Mouse (Mus musculus) gastrocnemius, adult 18-20 months (tissue): Measurements from ENCODE around the gene Tdrd9. TPM values are rescaled to one million over a fixed set of nuclear protein-coding genes. Genes with fewer than 3 reads are reported as not detected.
A peak's percentile ranks its signal among the peaks of the same experiment; 100 is the strongest.

Experiments used
- DNase-seq: peaks from one replicate; pipeline ENCODE4 v3.0.0; 2021; ENCODE audit warnings: low spot score
- total RNA-seq, 2 experiments: library from RNA; stranded (reverse); gene quantifications; 2 replicates each; pipeline ENCODE4 v1.2.3; 2021

Gene Tdrd9
- total RNA-seq, 2 experiments from 2014 or later = 0.59 TPM; not detected in 1

DNA sequence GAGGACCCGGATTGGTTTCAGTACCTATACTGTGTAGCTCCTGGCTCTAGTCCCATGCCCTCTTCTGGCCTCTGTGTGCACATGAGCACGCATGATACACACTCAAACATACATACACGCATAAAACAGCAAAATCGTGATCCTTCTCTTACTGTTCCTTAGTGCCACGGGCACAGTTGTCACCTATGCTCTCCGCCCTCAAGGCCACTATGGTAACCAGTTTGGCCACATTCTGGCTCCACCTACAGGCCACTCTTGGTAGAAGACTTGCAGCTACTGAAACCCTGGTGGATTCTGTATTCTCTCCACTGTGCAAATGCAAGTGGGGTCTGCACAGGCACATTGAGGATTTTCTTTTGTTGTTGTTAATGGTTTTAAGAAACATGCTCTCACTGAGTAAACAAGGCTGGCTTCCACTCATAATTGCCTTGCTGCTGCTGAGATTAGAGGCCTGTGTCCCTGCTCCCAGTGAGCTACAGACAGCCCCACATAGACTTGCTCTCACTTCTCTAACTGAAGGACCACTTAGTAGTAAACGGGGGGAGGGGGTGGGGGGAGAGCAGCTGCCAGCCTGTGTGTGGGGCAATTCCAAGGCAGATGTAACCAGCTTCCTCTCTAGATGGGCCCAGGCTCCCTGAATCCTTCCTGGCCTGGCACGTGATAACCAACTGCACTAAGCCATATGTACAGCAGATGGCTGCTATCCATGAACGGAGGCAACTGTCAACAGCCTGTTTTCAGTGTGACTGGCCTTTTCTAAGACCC is 13.1 kb upstream of the Tdrd9 start:
- peak; percentile 69 for DNase-seq

DNA sequence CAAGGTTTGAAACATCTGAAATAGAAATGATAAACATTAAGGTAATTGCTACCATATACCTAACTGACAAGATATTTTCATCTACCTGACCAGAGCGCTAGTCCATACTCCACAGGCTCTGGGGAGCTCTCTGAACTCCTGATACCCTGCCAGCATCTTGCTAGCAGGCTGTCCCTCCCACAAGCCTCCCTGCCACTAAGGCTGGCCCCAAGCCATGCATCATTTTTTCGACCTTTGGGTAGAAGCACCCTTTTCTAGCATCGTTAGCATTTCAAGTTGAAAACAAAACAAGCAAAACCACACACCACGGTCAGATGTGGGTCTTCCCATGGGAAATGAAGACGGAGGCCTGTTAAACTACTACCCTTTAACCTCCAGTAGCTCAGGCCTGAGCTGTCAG is 8.0 kb upstream of the Tdrd9 start:
- no peak for DNase-seq

DNA sequence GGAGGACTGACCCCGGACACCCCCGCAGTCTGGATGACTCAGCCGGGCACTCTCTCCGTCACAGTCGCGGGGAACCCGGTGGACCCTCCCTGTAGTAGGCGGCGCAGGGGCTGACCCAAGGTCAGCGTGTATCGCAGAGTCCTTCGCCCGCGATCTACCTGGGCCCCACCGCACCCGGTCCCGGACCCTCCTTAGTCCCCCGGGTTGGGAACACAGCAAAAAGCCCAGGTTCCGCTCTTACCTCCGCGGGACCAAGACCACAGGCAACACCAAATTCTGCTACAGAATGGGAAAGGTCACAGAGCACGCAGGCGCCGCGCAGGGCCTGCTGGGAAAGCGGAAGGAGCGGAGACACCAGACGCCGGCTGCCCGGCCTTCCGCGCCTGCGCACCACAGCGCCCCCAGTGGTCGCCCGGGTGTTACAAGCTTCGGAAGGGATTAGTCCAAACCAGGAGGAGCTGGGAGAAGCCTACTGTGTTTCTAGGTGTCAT is 4.6 kb upstream of the Tdrd9 start, which contains the start of gene Atp5mpl:
Gene Atp5mpl, minus strand, starts transcription at position 295 of the 491 bp plus-strand sequence.
- DNase-seq = peak; percentile 97

DNA sequence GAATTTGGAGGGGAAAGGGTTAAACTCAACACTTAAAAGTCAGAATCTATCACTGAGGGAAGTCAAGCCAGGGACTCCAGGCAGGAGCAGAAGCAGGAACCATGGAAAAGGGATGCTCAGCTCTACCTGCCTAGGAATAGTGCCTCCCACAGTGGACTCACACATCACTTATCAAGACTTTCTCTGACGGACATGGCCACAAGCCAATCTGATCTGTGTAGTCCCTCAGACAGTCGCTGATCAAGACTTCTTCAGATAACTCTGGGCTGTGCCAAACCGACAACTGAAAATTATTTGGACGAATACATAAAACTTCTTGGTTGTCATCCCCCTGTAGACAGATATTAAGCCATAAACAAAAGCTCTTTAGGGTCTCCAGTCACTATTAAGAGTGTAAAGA is 1.3 kb upstream of the Tdrd9 start:
- no peak for DNase-seq

DNA sequence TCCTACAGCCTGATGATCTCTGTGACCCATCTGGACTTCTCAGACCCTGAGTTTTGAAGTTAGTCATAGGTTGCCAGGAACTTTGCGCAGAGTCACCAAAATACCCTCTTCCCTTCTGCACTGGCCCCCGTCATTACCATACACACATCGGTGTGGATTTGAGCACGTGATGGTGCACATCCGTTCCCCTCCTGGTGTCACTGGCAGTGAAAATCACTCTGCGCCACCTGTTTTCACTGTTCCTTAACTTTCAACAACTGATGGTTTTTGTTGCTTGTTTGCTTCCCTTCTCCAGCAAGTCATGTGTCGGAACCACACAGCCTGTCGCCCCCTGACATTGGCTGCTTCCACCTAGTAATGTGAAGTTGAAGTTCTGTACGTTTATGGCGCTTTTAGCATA is 1.1 kb downstream of the Tdrd9 start:
- no peak for DNase-seq

DNA sequence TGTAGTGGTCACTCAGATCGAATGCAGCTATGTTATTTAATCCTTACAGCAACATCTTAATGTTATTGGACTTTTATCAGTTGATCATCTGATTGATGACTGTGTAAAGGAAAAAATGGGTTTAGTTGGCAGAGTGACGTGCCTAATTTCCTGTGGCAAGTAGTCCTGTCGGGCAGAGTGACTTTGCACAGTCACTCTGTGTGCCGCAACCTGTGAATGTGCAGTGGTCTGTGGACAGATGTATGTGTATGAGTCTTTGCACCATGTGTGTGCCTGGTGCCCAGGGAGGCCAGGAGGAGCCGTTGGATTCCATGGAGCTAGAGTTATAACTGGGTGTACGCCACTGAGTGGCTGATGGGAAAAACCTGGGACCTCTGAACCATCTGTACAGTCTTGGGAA is 3.2 kb downstream of the Tdrd9 start:
- no peak for DNase-seq

DNA sequence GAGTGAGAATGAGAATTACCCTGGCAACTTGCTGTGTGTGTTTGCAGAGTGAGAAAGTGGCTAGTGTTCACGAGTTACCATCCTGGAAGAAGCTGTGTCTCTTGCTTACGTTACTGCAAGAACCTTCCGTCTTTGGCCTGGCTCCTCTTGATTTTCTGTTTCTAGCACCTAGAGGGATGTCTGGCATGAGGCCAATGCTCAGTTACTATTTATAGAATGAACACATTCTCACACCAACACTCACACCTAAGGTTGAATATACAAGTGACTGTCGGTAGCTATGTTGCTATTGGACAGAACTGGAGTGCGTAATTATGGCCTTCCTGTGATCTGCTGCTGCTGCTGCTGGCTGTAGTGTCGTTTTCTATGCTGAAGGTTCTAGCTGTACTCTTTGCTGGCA is 5.8 kb downstream of the Tdrd9 start:
- no peak for DNase-seq

DNA sequence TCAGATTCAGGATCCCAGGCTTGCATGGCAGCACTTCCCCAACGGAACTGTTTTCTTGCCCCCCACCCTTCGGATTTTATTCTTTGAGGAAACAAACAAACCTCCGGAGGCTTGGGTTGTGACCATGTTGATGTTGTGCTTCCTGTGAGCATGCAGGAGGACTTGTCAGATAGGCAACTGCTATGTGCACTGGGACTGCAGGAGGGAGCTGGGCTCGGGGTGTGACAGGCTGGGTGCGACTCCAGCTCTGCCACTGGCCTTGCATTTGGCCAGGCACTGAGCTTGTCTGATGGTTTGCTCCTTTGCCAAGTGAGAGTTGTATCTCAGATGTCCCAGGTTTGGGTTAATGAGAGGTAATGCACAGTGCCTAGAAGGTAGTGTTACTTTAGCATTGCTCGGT is 6.9 kb downstream of the Tdrd9 start:
- DNase-seq = no peak

DNA sequence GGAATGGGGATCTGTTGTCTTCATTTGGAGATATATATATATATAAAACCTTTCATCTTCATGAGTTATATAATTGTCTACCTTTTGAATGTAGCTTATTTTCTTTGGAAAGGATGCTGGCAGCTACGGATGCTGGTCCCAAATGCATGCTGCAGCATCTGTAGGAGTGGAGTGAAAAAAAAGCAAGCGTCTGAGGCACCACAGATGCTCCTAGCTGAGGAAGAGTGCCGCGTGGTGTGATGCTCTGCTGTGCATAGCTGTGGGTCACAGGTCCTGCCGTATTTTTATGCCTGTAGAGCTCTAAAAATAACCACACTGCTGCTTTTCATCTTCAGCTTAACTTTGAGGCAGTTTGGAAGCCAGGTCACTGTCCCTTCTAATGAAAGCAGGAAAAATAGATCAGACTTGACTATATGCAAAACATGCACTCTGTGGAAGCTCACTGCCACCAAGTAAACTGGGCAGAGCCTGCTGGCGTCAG is 9.6 kb downstream of the Tdrd9 start, which contains the start of gene Rd3l:
Gene Rd3l, minus strand, starts transcription at position 431 of the 481 bp plus-strand sequence.
- DNase-seq = no peak

DNA sequence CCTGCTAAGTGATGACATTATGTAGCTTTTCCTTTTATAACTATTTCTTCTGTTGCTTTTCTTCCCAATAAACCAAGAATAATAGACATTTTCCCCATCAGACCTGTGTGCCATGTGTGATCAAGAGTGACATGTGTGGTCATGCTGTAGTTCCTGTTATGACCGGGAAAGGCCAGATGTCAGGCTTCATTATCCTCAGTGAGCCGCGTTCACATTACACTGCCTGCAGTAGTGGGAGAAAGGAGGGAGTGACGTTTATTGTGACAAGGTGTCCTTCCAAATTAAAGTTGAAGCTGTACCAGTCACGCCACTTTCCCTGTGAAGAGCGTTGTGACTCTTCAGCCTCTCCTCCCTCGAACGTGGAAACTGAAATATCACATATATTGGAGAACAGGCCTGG is 10.5 kb downstream of the Tdrd9 start:
- no peak for DNase-seq

DNA sequence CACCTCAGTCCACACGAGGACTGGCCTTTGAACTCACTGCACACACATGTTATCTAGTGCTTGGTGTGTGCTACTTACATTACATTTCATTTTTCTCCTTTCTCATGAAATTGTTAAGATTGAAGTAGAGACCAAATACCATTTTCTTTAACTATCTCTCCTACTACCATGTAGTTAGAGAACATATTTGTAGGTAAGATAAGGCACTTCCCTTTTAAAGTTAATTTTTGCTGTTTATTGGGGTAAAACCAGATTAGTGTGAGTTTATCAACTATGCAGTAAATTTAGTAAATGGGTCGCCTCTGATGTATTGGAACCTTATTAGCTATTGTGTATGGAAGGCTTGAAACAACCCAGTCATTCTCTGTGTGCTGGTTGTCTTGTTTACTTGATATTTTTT is 11.8 kb downstream of the Tdrd9 start:
- DNase-seq = no peak

DNA sequence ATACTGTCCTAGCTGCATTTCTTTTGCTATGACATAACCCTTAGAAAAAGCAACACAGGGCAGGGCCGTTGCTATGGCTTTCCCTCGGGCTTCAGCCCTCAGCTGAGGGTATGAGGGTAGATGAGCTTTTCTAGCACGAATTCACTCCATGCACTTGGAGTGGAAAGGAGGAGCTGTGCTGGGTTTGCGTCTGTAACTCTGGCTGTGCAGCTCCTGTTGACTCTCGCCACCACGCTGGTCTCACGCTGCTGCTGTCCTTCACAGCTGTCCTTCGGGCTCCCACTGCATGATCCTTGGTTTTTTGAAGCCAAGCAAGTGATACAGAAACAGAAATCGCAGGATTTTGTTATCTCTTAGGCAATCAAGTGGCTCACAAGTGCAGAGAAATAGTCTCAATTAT is 15.4 kb downstream of the Tdrd9 start:
- DNase-seq = no peak

DNA sequence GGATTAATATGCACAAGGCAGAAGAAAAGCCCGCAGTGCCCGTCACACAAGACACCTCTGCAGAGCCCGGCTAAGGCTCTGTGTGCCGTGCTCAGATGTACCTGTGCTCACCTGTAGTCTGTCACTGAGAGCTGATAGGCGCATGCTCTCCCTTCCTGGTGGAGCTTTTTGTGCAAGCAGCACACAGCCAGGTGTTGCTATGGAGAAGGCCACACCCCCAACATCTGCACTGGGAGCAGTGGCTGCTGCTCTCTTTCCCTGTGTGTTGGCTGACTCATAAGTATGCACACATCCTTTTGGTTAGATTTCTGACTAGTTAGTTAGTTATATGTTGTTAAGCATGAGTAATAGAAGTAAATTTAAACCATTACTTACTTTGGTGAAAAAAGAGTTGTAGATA is 21.3 kb downstream of the Tdrd9 start:
- no peak for DNase-seq

DNA sequence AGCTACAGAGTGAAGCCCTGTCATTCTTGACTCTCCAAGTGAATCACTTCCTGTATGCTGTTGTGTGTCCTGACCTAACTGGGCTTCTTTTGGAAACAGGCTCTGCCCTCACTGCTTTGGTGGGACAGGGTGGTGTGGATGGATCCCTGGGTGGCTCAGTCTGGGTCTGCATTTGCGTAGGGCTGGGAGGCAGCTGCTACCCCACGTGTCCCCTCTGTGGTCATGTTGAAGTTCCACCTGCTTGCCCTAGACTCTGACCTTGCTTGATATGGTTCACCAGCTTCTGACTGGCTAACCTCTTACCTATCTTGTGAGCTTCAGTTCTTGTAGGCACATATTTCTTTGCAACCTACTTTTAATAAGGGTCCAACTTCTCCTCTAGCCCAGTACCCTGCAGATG is 23.8 kb downstream of the Tdrd9 start:
- no peak for DNase-seq

DNA sequence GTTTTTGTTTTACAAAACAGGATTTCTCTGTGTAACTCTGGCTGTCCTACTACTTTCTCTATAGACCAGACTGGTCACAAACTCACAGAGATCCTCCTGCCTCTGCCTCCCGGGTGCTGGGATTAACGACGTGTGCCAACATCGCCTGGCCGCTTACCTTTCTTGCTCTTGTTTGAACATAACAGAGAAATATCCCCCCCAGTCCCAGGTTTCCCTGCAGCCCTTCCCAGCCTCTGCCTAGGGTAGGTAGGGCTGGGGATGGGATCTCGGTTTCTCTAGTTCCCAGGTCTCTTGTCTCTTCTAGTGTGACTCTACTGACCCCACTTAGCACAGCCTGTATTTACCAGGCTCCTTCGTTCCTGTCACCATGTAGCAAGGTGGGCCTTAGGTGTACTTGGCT is 28.4 kb downstream of the Tdrd9 start:
- no peak for DNase-seq

DNA sequence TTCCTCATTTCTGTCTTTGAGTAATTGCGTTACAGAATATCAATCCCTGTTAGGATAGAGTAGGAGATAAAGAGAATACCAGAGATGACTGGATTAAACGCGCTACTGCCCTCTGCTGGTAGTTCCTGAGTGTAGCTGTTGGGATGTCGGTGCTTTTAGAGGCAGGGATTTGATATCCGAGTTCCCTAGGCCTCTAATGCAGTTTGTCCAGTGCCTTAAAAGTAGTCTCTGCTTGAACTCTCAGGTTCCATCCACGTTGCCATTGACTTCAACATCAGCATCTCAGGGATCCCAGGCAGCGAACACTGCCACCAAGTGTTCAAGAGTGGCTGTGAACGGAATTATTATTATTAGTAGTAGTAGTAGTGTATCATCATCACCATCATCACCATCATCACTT is 29.9 kb downstream of the Tdrd9 start:
- peak; percentile 60 for DNase-seq

DNA sequence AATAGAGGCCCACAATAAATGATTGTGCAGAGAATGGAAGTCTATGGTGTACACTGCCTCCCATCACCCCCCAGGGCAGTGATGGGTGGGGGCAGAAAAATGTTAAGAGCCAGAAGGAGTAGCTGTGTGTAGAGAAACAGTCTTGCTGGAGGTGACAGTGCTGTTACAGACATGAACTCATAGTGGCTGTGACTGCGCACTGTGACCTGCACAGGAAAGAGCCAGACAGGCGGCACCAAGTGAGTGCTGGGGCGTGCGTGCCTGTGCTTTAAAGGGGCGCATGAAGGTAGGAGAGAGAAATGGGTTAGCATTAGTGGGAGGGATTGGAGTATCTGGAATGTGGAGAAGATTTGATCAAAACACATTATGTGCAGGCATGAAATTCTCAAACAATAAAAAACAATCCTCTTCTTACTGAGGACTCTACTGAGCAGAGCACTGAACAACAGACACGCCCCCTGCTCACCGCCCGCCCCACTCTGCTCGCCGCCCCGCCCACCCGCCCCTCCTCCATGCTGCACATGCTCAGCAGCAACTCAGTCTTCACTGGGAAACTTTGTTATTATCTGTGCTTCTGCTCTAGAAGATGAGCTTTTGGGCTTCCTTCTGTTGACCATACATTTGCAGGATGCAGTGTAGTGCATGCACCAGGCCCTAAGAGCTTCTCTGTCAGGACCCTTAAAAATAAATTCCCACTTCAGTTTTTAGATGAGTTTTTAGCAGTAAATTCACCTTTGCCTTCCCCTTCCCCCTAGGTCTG is 41.3 kb downstream of the Tdrd9 start:
- DNase-seq = no peak

DNA sequence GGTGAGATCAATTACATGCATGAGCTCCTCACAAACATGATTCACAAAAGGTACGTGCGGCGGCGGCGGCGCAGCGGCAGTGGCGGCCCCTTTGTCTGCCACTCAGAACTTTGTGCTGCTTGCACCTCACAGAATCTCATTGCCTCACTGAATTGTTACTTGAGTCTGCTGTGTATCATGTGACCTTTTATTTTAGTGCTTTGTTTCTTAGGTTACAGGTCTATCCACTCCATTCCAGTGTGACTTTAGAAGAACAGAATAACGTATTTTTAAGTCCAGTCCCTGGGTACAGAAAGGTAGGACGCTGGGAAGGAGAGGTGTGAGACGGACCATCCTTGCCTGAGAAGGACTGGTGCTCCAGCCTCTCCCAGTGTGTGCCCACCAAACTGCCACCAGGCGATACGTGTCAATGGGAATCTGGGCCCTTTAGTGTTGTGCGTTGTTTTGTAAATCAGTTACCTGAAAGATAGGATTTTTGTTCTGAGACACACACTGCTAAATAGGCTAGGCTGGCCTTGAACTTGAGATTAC is 42.0 kb downstream of the Tdrd9 start:
- DNase-seq = no peak

DNA sequence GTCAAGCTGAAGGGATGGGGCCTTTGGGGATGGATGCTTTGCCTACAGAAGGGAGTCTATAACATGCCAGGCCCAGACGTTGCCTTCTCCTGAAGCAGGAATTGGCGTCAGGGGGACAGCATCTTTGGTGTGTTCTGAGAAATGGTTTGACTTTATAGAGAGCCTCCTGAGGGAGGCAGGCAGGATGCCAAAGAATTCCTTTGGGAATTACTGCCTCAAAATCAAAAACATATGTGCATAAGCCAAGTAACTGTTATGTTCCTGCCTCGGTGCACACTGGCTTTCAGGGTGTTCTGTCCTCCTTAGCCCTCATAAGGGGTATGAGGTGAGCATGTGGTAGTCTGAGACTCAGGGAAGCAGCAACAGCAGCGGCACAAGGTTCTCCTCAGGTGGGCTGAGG is 45.0 kb downstream of the Tdrd9 start:
- DNase-seq = no peak

DNA sequence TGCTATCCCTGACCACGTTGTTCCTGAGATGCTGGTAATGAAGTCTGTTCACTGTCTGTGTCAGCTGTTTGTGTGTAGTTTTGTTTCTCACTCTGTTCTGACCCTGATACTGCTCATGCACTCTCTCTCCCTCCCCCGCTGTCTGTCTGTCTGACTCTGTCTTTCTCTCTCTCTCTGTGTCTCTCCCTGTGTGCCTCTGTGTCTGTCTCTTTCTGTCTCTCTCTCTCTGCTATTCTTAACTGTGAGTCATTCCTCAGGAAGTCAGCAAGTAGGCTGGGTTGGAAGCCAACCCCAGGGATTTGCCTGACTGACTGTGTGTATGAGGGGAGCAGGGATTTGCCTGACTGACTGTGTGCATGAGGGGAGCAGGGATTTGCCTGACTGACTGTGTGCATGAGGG is 51.9 kb downstream of the Tdrd9 start:
- no peak for DNase-seq

DNA sequence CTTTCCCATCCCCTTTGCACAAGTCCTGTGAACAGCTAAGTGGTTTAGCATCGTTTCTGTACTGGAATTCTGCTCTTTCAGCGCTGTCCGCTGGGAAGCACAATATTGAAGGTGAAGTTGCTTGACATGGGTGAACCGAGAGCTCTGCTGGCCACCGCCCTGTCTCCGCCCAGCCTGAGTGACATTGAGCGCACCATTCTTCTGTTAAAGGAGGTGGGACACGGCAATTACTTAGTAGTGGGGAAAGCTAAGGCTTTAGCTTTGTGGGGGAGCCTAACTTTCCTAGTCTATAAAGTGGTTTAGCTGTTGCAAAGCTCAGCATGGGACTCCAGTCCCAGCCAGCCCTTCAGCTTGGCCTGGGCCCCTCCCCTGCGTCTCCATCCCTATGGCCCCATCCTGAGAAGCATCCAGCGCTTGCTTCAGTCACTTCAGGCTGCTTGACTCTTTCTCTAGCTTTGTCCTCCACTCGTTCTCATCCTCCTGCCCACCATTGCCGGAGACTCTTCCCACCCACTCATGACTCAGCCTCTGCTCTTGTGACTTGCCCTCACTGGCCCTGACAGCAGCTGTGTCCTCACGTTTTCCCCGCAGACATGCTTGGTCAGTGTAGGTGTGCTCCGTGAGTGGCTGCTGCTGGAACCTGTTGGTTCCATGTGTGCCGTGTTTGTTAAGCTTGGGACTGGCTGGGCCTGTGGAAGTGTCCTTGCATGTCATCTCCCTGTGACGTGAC is 53.4 kb downstream of the Tdrd9 start:
- DNase-seq = no peak

DNA sequence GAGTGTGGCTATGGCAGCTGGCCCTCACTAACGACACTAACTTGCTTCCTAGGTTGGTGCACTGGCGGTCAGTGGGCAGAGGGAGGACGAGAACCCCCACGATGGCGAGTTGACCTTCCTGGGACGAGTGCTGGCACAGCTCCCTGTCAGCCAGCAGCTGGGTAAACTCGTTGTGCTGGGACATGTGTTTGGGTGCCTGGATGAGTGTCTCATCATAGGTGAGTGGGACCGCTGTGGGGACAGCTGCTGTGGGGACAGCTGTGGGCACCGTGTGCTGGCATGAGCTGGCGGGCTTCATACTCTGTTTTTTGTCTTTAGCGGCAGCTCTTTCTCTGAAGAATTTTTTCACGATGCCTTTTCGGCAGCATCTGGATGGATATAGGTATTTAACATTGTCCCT is 54.1 kb downstream of the Tdrd9 start:
- DNase-seq = no peak
